Mouse (Mus musculus): ENCODE measurements at regions not wholly inside any gene's neighbourhood (a gene's known extent, or its start where the extent isn't known, plus 50 kb on each side); places are given as distances from the start of the nearest gene placed in this dataset.
A peak's percentile ranks its signal among the peaks of the same experiment; 100 is the strongest.

DNA sequence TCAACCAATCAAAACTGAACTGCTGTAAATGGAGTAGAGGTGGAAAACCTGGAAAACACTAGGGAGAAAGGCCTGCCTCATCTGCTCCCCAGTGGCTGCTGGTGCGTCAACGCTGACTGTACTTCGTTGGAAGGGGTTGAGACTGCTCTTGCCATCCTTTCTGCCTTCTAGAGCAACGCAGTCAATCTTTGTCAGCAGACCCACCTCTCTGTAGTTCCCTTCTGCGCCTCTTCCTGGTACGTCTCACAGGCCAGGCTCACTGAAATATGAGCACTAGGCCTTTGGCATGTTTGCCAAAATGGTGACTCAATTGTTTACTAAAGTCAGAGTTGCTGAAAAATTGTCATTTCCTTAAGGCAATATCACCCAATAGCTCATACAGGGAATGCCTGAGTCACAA is 201.2 kb upstream of the Tle4 start:
- Histone ChIP-seq H3K4me3 (no peak overlapping the region), H3K4me2 (no peak overlapping the region), H3K9me3 (replicated peaks) (no peaks in the 10 kb centered on the region), H3K27ac (no peak overlapping the region), H3K9ac (no peak overlapping the region), H3K4me1 (replicated peaks) (peaks cover 6% of the 10 kb centered on the region; the same call in 1 of the 2 replicates), H3K36me3 (no peaks in the 10 kb centered on the region), H3K27me3 (peaks cover 38% of the 10 kb centered on the region)
- WGBS = 81% methylated on average over 6 of the region's 6 CpGs
- ATAC-seq (replicated peaks; ENCODE audit: insufficient number of reproducible peaks, insufficient read depth, low FRiP score, low read depth) = no peak

DNA sequence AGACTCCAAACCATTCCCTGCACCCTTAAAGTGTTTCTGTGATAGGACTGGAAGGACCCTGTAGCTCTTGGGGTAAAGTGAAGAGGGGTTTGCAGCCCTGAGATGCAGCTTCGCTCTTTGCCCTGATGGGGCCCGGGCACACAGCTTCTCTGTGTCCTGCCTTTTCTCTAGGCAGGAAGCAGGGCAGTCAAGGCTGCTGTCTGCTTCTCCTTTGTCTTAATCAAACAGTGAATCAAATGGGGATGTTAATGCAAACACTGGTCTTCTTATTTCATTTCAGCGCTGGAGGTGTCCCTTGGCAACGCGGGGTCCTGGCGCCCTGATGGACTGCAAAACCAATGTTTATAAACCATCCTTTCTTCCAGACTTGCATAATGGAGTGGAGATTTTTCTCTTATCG is 200.6 kb upstream of the Tle4 start:
- H3K36me3 ChIP-seq = no peaks in the 10 kb centered on the region
- ATAC-seq (replicated peaks; ENCODE audit: insufficient number of reproducible peaks, insufficient read depth, low FRiP score, low read depth) = no peak
- H3K27ac ChIP-seq = no peak overlapping the region
- H3K4me2 ChIP-seq = no peak overlapping the region
- WGBS = 83% methylated on average over 7 of the region's 7 CpGs
- H3K9ac ChIP-seq = no peak overlapping the region
- H3K4me1 ChIP-seq (replicated peaks) = peaks cover 6% of the 10 kb centered on the region; the same call in 1 of the 2 replicates
- H3K27me3 ChIP-seq = peaks cover 41% of the 10 kb centered on the region
- H3K9me3 ChIP-seq (replicated peaks) = no peaks in the 10 kb centered on the region
- no peak overlapping the region for H3K4me3 ChIP-seq

DNA sequence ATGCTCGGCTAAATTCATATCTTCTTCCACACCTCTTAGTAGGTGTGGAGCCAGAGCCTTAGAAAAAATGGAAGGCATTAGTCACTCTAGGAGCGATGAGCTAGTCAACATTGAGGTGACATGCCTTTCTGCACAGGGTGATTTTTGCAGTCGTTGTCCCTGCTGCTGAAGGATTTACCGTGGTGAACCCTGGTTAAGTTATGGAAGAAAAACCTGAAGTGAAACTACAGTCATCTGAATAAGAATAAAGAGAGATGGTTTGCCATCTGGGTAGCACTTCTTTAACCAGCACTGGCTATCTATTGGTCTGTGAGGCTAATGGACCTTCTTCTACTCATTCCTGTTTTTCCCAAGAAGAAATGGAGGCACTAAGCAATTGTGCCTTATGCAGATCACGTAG is 198.1 kb upstream of the Tle4 start:
- ATAC-seq (replicated peaks; ENCODE audit: insufficient number of reproducible peaks, insufficient read depth, low FRiP score, low read depth) = no peak

DNA sequence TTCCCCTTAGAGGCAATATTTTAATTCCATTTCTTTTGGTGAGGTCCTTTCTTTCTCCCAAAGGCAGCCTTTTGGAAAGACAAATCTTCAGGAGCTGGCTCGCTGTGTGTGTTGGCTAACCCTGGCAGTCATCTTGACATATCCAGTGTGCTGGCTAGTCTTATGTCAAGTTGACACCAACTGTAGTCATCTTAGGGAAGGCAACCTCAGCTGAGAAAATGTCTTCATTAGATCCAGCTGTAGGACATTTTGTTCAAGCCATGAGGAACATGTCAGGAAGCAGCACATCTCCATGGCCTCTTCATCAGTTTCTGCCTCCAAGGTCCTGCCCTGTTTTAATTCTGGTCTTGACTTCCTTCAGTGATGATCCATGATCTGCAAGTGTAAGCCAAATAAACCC is 192.1 kb upstream of the Tle4 start:
- Histone ChIP-seq H3K9me3 (replicated peaks) (no peaks in the 10 kb centered on the region), H3K4me1 (replicated peaks) (no peaks in the 10 kb centered on the region), H3K9ac (no peak overlapping the region), H3K36me3 (no peaks in the 10 kb centered on the region), H3K27me3 (peaks cover 12% of the 10 kb centered on the region; the same call in 1 of the 2 replicates), H3K4me3 (no peak overlapping the region), H3K4me2 (no peak overlapping the region), H3K27ac (no peak overlapping the region)
- no peak for ATAC-seq (replicated peaks; ENCODE audit: insufficient number of reproducible peaks, insufficient read depth, low FRiP score, low read depth)
- 95% methylated on average over 1 of the region's 1 CpGs for WGBS

More for the DNA sequence above, 198.1 kb upstream of the Tle4 start:
- Histone ChIP-seq H3K27ac (no peak overlapping the region), H3K4me3 (no peak overlapping the region), H3K36me3 (no peaks in the 10 kb centered on the region), H3K4me1 (replicated peaks) (no peaks in the 10 kb centered on the region), H3K27me3 (peaks cover 49% of the 10 kb centered on the region), H3K9ac (no peak overlapping the region), H3K9me3 (replicated peaks) (no peaks in the 10 kb centered on the region), H3K4me2 (no peak overlapping the region)
- WGBS = 77% methylated on average over 5 of the region's 5 CpGs

DNA sequence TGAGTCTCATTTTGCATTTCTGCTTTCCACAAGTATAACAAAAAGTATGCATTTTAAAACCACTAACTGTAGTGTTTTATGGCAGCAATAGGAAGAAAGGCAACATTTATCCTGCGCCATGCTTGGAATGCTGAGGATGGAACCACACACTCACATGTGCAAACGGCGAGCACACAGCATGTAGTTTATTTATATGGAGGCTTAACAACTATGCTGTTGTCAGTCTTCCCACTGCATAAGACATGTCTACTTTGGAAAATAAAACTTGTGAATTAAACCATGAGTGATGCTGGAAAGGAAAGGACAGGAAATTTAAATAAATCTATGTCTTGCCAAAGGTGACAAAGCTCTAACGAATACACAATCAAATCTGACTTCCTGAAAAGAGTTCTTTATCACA is 190.8 kb upstream of the Tle4 start:
- no peak for ATAC-seq (replicated peaks; ENCODE audit: insufficient number of reproducible peaks, insufficient read depth, low FRiP score, low read depth)
- Histone ChIP-seq H3K9me3 (replicated peaks) (no peaks in the 10 kb centered on the region), H3K4me3 (no peak overlapping the region), H3K9ac (no peak overlapping the region), H3K4me2 (no peak overlapping the region), H3K27ac (no peak overlapping the region), H3K36me3 (no peaks in the 10 kb centered on the region), H3K4me1 (replicated peaks) (no peaks in the 10 kb centered on the region), H3K27me3 (peaks cover 11% of the 10 kb centered on the region; the same call in 1 of the 2 replicates)
- WGBS = 82% methylated on average over 4 of the region's 4 CpGs

DNA sequence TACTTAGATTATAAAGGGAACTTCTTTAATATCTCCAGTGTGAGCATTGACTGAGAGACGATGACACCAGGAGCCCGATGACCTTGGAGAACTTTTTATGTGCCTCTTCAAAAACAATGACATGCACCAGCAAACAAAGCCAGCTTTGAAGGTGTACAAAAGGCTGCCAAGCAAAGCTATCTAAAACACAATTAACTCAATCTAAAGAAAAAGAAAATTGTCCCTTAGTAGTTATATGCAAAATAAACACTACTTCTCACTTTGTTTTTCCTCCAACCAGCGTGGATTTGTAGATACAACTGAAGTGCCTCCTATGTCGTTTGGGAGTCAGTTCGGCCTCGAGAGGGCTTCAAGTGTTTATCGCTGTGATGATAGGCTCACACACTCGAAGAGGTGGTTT is 189.0 kb upstream of the Tle4 start:
- Histone ChIP-seq H3K36me3 (no peaks in the 10 kb centered on the region), H3K27ac (no peak overlapping the region), H3K4me3 (no peak overlapping the region), H3K9ac (no peak overlapping the region), H3K27me3 (no peaks in the 10 kb centered on the region; the same call in 1 of the 2 replicates), H3K4me1 (replicated peaks) (no peaks in the 10 kb centered on the region), H3K9me3 (replicated peaks) (no peaks in the 10 kb centered on the region), H3K4me2 (no peak overlapping the region)
- 57% methylated on average over 8 of the region's 8 CpGs for WGBS
- no peak for ATAC-seq (replicated peaks; ENCODE audit: insufficient number of reproducible peaks, insufficient read depth, low FRiP score, low read depth)

DNA sequence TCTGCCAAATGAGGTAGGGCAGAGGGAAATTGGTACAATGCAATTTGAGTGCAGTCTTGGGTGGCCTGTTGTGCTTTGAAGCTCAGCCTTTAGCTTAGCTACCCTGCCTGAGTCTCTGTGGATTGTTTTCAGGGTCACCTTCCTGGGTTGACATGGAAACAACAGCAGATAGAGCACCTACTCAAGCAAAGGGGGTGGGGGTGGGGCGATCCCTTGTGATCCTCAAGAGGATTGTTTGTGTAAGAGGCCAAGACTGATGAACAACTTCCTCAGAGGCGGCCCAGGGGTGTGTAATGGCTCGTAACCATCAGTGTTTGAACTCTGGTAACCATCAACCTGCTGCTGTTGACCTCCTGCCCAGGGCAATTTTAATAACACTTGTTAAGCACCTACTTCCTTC is 187.8 kb upstream of the Tle4 start:
- no peaks in the 10 kb centered on the region for H3K4me1 ChIP-seq (replicated peaks)
- no peak for ATAC-seq (replicated peaks; ENCODE audit: insufficient number of reproducible peaks, insufficient read depth, low FRiP score, low read depth)
- no peak overlapping the region for H3K4me3 ChIP-seq
- 39% methylated on average over 3 of the region's 3 CpGs for WGBS
- H3K27ac ChIP-seq = no peak overlapping the region
- no peak overlapping the region for H3K4me2 ChIP-seq
- H3K9me3 ChIP-seq (replicated peaks) = no peaks in the 10 kb centered on the region
- H3K9ac ChIP-seq = no peak overlapping the region
- no peaks in the 10 kb centered on the region for H3K36me3 ChIP-seq
- H3K27me3 ChIP-seq = no peaks in the 10 kb centered on the region; the same call in 1 of the 2 replicates

DNA sequence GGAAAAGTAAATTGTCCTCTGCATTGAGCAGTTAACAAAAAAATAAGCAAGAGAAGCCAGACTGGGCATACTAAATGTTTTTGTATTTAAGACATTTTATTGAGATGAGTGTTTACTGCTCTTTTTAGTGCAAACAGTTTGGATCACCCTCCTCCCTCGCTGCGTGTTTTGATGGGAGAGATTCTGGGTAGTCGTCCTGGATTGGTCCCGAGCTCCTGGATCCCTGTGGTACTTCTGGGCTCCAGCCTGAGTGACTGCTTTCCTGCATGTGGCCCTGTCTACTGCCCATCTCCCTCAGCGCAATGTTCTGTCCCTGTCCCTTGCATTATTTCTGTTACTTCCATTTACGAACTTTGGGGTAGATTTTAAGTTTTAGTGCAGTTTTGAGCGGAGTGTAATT is 179.9 kb upstream of the Tle4 start:
- Histone ChIP-seq H3K9me3 (replicated peaks) (no peaks in the 10 kb centered on the region), H3K4me2 (no peak overlapping the region), H3K9ac (no peak overlapping the region), H3K4me1 (replicated peaks) (no peaks in the 10 kb centered on the region), H3K27ac (no peak overlapping the region), H3K27me3 (no peaks in the 10 kb centered on the region; the same call in 1 of the 2 replicates), H3K36me3 (no peaks in the 10 kb centered on the region), H3K4me3 (no peak overlapping the region)
- no peak for ATAC-seq (replicated peaks; ENCODE audit: insufficient number of reproducible peaks, insufficient read depth, low FRiP score, low read depth)
- WGBS = 37% methylated on average over 7 of the region's 7 CpGs

DNA sequence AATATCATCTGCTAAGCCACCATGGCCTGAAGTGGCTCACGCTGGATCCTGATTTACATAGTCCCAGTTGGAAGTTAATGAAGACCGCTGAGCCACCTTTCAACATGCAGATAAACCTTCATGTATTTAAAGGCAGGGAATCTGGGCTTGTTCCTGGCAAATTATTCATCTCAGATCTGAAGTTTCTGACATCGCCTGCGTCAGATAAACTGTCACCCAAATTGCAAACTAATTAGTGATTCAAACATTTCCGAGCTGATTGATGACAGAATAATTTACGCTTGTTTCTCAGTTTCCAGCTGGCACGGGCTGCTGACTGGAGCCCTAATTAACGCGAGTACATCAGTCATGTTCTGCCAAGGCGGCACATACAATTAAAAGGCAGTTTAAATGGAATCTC is 179.3 kb upstream of the Tle4 start:
- Histone ChIP-seq H3K9ac (no peak overlapping the region), H3K36me3 (no peaks in the 10 kb centered on the region), H3K27me3 (no peaks in the 10 kb centered on the region; the same call in 1 of the 2 replicates), H3K9me3 (replicated peaks) (no peaks in the 10 kb centered on the region), H3K4me2 (no peak overlapping the region), H3K4me3 (no peak overlapping the region), H3K4me1 (replicated peaks) (peaks cover 2% of the 10 kb centered on the region; the same call in 1 of the 2 replicates), H3K27ac (no peak overlapping the region)
- no peak for ATAC-seq (replicated peaks; ENCODE audit: insufficient number of reproducible peaks, insufficient read depth, low FRiP score, low read depth)
- WGBS = 17% methylated on average over 10 of the region's 10 CpGs

DNA sequence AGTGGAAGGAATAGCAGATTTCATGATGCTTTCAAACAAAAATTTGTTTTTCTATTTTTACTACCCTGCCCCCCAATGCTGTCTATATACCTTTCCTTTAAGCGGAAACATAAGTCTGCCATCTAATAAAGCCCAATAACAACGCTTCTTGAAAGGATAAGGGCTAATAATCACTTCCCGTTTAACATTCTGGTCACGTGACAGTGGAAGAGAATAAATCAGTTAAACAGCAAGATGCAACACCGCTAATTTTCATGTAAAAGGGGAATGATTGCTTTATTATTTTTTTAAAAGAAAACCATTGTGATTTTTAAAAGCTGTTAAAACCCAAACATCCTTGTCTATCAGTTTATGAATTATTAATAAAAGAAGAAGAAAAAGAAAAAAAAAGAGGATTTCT is 178.9 kb upstream of the Tle4 start:
- Histone ChIP-seq H3K36me3 (no peaks in the 10 kb centered on the region), H3K4me2 (no peak overlapping the region), H3K4me1 (replicated peaks) (peaks cover 3% of the 10 kb centered on the region; the same call in 1 of the 2 replicates), H3K27me3 (no peaks in the 10 kb centered on the region; the same call in 1 of the 2 replicates), H3K27ac (no peak overlapping the region), H3K9ac (no peak overlapping the region), H3K9me3 (replicated peaks) (no peaks in the 10 kb centered on the region), H3K4me3 (no peak overlapping the region)
- 73% methylated on average over 5 of the region's 5 CpGs for WGBS
- no peak for ATAC-seq (replicated peaks; ENCODE audit: insufficient number of reproducible peaks, insufficient read depth, low FRiP score, low read depth)

DNA sequence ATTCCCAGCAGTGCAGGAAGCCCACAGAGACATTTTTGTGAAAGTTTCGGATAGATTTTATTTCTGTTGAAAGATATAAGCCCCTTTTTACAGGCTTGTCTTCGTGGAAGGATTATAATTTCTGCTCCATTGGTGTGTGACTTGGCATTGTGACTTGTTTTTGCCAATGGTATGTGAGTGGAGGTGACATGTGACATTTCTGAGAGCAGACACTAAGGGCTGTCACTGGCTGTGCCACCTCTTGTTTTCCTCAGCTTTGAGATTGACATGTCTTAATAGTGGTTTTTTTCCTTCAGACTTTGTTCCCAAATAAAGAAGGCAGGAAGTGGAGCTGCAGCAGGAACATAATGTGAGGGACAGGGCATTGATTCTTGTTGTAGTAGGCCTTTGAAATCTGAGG is 174.9 kb upstream of the Tle4 start:
- Histone ChIP-seq H3K4me1 (replicated peaks) (peaks cover 3% of the 10 kb centered on the region), H3K27me3 (no peaks in the 10 kb centered on the region; the same call in 1 of the 2 replicates), H3K9me3 (replicated peaks) (no peaks in the 10 kb centered on the region), H3K36me3 (no peaks in the 10 kb centered on the region), H3K4me3 (no peak overlapping the region), H3K4me2 (no peak overlapping the region), H3K9ac (no peak overlapping the region), H3K27ac (no peak overlapping the region)
- 48% methylated on average over 2 of the region's 2 CpGs for WGBS
- ATAC-seq (replicated peaks; ENCODE audit: insufficient number of reproducible peaks, insufficient read depth, low FRiP score, low read depth) = peak; percentile 66

DNA sequence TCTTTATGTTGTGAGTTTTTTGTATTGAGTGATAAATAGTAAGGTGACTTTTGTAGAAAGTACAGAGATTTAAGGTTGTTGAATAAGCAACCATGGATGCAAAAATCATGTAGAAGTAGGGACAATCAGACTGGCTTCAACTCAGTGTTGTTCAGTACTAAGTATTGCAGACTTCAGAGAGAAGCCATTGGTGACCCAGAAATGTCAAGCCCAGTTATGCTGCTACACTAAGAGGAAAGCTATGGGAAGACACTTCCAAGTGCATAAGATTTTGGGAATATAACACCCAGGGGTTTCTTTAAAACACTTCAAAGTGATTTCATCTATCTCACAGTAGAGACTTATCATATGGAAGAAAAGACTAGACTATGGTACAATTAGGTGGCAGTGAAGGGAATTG is 154.8 kb upstream of the Tle4 start:
- H3K4me2 ChIP-seq = no peak overlapping the region
- no peaks in the 10 kb centered on the region for H3K9me3 ChIP-seq (replicated peaks)
- ATAC-seq (replicated peaks; ENCODE audit: insufficient number of reproducible peaks, insufficient read depth, low FRiP score, low read depth) = no peak
- H3K4me1 ChIP-seq (replicated peaks) = no peaks in the 10 kb centered on the region
- no peak overlapping the region for H3K27ac ChIP-seq
- H3K9ac ChIP-seq = no peak overlapping the region
- no peaks in the 10 kb centered on the region for H3K27me3 ChIP-seq
- H3K36me3 ChIP-seq = no peaks in the 10 kb centered on the region
- no peak overlapping the region for H3K4me3 ChIP-seq
